In the genomic region with DNA sequence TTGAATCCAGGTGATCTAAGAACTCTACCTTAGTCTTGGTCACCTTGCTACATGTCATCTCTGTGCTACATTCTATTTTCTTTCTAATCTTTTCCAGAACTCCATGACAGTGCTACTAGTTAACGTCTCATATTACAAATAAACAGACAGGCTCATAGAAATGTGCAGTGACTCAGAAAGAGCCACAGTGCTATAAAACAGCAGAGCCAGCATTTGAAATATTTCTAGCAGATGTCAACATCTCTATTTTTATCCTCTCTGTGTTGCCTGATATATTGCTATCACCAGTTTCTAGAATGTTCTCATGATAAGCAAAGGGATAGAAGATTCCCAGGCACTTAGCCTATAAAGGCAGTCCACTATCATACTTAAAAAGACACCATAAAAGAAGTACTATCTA, we compare ENCODE assay signal across 28 mouse cellular contexts.
DNase-seq lines count a peak whose midpoint lies in the region; ATAC-seq and TF ChIP-seq lines count a peak whose summit lies in the region.
"Had no signal": no experiment of that assay in that cellular context is flagged by ENCODE, and none has a peak within 500 bp of the region (broad histone marks: within the 10 kb centered on the region; RNA-seq: fewer than 3 reads in every experiment).

No protein-coding gene starts in this region.

- no peak overlapping the region for H3ac ChIP-seq in myocyte (ENCODE audit: control insufficient read depth, insufficient read length)

- no peak for TF ChIP-seq POLR2A in myocyte (IDR thresholded peaks at IDR 0.05; ENCODE audit: insufficient read length, low read depth)

- no peak overlapping the region for H3K4me2 ChIP-seq in heart, embryonic 16.5 days (ENCODE audit: low read depth, low read length)
- H3K4me2 ChIP-seq in myocyte (ENCODE audit: low read depth), result peak overlapping the region; percentile 49
- H3K4me2 ChIP-seq in forebrain, embryonic 12.5 days, result no peak overlapping the region
- H3K4me2 ChIP-seq: forebrain, embryonic 13.5 days; hindbrain, embryonic 12.5 days; intestine, embryonic 15.5 days; liver, embryonic 12.5 days; midbrain, embryonic 11.5 days; neural tube, embryonic 12.5 days had no signal

- intact Hi-C loops in heart, postnatal 10 days (cut with DNase I), result no loop called here

- no peaks in the 10 kb centered on the region for H3K27me3 ChIP-seq in heart, embryonic 16.5 days (ENCODE audit: control insufficient read depth, insufficient read depth, low read length)
- H3K27me3 ChIP-seq in G1E (ENCODE audit: insufficient read depth, low read length) (no peaks in the 10 kb centered on the region), myocyte (ENCODE audit: control insufficient read depth, insufficient read depth, insufficient read length) (no peaks in the 10 kb centered on the region)
- H3K27me3 ChIP-seq in forebrain, embryonic 12.5 days, result no peaks in the 10 kb centered on the region
- H3K27me3 ChIP-seq: CH12.LX; forebrain, embryonic 13.5 days; hindbrain, embryonic 12.5 days; intestine, embryonic 15.5 days; liver, embryonic 12.5 days; neural tube, embryonic 12.5 days had no signal

- ATAC-seq in heart, embryonic 16.5 days (replicated peaks; ENCODE audit: extremely low read depth, insufficient read depth, low FRiP score), result peak; percentile 55; the same call in 1 of the 2 replicates
- ATAC-seq in G1E (ENCODE audit: extremely low read depth, insufficient number of reproducible peaks, low FRiP score, poor library complexity, severe bottlenecking), result peak; percentile 75
- no peak for ATAC-seq in forebrain, embryonic 12.5 days (ENCODE audit: low FRiP score)
- ATAC-seq: forebrain, embryonic 13.5 days; hindbrain, postnatal 0 days; intestine, embryonic 15.5 days; liver, embryonic 12.5 days; liver, postnatal 0 days; midbrain, embryonic 16.5 days; Patski had no signal

- H3K9ac ChIP-seq in heart, embryonic 16.5 days (ENCODE audit: low read length), result no peak overlapping the region
- no peak overlapping the region for H3K9ac ChIP-seq in forebrain, embryonic 12.5 days
- H3K9ac ChIP-seq: forebrain, embryonic 13.5 days; hindbrain, embryonic 12.5 days; intestine, embryonic 15.5 days; liver, embryonic 12.5 days; liver, postnatal 0 days; neural tube, embryonic 12.5 days had no signal

- TF ChIP-seq CTCF in G1E (IDR thresholded peaks at IDR 0.05; ENCODE audit: low read depth, low read length), result no peak

- WGBS in heart, embryonic 16.5 days, result 36% methylated on average over 1 of the region's 1 CpGs
- 89% methylated on average over 1 of the region's 1 CpGs for WGBS in forebrain, embryonic 12.5 days

- no peaks in the 10 kb centered on the region for H3K36me3 ChIP-seq in heart, embryonic 16.5 days (ENCODE audit: control insufficient read depth, insufficient read depth)
- H3K36me3 ChIP-seq in G1E (replicated peaks) (no peaks in the 10 kb centered on the region), myocyte (ENCODE audit: control insufficient read depth, insufficient read depth) (no peaks in the 10 kb centered on the region)
- no peaks in the 10 kb centered on the region for H3K36me3 ChIP-seq in forebrain, embryonic 12.5 days (replicated peaks)
- H3K36me3 ChIP-seq: hindbrain, embryonic 12.5 days; intestine, embryonic 15.5 days; liver, embryonic 12.5 days; neural tube, embryonic 12.5 days had no signal

- H3K9me3 ChIP-seq in heart, embryonic 16.5 days (replicated peaks; ENCODE audit: control insufficient read depth, low read length), result no peaks in the 10 kb centered on the region
- H3K9me3 ChIP-seq in G1E (replicated peaks), result no peaks in the 10 kb centered on the region
- H3K9me3 ChIP-seq in forebrain, embryonic 12.5 days, result no peaks in the 10 kb centered on the region
- H3K9me3 ChIP-seq: forebrain, embryonic 13.5 days; hindbrain, embryonic 12.5 days; intestine, embryonic 15.5 days; liver, embryonic 12.5 days; neural tube, embryonic 12.5 days had no signal

- no peak overlapping the region for H3K4me3 ChIP-seq in heart, embryonic 16.5 days (ENCODE audit: low read length)
- H3K4me3 ChIP-seq in G1E (ENCODE audit: low read depth, low read length) (no peak overlapping the region), myocyte (no peak overlapping the region)
- H3K4me3 ChIP-seq in forebrain, embryonic 12.5 days (replicated peaks), result no peak overlapping the region
- H3K4me3 ChIP-seq: forebrain, embryonic 13.5 days; hindbrain, embryonic 12.5 days; intestine, embryonic 15.5 days; liver, embryonic 12.5 days; neural tube, embryonic 12.5 days had no signal

- H3K4me1 ChIP-seq in heart, embryonic 16.5 days (ENCODE audit: control insufficient read depth, insufficient read depth, low read length), result no peaks in the 10 kb centered on the region
- H3K4me1 ChIP-seq in G1E (ENCODE audit: insufficient read depth, low read depth, low read length), result no peaks in the 10 kb centered on the region
- no peaks in the 10 kb centered on the region for H3K4me1 ChIP-seq in forebrain, embryonic 12.5 days
- H3K4me1 ChIP-seq: forebrain, embryonic 13.5 days; hindbrain, embryonic 12.5 days; intestine, embryonic 15.5 days; liver, embryonic 12.5 days; neural tube, embryonic 12.5 days had no signal

- no peaks in the 10 kb centered on the region for H3K79me2 ChIP-seq in myocyte (ENCODE audit: control insufficient read depth, insufficient read depth)

- no peak for DNase-seq in heart, postnatal 10 days
- DNase-seq in 3T3-L1 (ENCODE audit: low read depth, low spot score) (peak; percentile 87), G1E (ENCODE audit: low spot score) (no peak)
- DNase-seq: adrenal gland, adult 2 months; adrenal gland, postnatal 36 days; cerebellum, adult 2 months; cerebellum, postnatal 14 days; gastrocnemius, postnatal 10 days; kidney, adult 2 months; kidney, postnatal 10 days; layer of hippocampus, postnatal 36 days; left cerebral cortex, postnatal 4 days; liver, postnatal 0 days; right cerebral cortex, postnatal 4 days; thymus, postnatal 4 days had no signal

- H3K27ac ChIP-seq in heart, embryonic 16.5 days (ENCODE audit: low read length), result peak overlapping the region; percentile 7; the same call in 1 of the 2 replicates
- H3K27ac ChIP-seq in forebrain, embryonic 12.5 days, result no peak overlapping the region
- H3K27ac ChIP-seq: forebrain, embryonic 13.5 days; hindbrain, embryonic 12.5 days; hindbrain, postnatal 0 days; intestine, embryonic 15.5 days; liver, embryonic 12.5 days; neural tube, embryonic 12.5 days had no signal

TF ChIP-seq in myocyte, 11 proteins besides CTCF, POLR2A, EP300 and RAD21:
- no peak for TF ChIP-seq USF1 (IDR thresholded peaks at IDR 0.05; ENCODE audit: low read depth)
- no peak for TF ChIP-seq POLR2AphosphoS2 (IDR thresholded peaks at IDR 0.05; ENCODE audit: insufficient read length, low read depth)
- no peak for TF ChIP-seq MYOG (IDR thresholded peaks at IDR 0.05; ENCODE audit: control insufficient read depth in 1 of 3, insufficient read depth in 1 of 3, insufficient read length in 2 of 3, low read depth in 2 of 3)
- no peak for TF ChIP-seq MAX (IDR thresholded peaks at IDR 0.05; ENCODE audit: low read depth)
- TF ChIP-seq E2F4 (IDR thresholded peaks at IDR 0.05; ENCODE audit: insufficient read depth), result no peak
- no peak for TF ChIP-seq SRF (IDR thresholded peaks at IDR 0.05; ENCODE audit: control insufficient read depth, insufficient read length, low read depth)
- TF ChIP-seq MYOD1 (IDR thresholded peaks at IDR 0.05; ENCODE audit: control insufficient read depth in 1 of 3, insufficient read length in 2 of 3, low read depth in 2 of 3), result no peak
- TF ChIP-seq REST (IDR thresholded peaks at IDR 0.05; ENCODE audit: insufficient read depth, insufficient read length), result no peak
- TF ChIP-seq TCF3 (IDR thresholded peaks at IDR 0.05; ENCODE audit: insufficient read length, low read depth), result no peak
- no peak for TF ChIP-seq TCF12 (IDR thresholded peaks at IDR 0.05; ENCODE audit: insufficient read depth, poor library complexity, severe bottlenecking)
- no peak for TF ChIP-seq CEBPB (IDR thresholded peaks at IDR 0.05; ENCODE audit: insufficient read depth, poor library complexity, severe bottlenecking)
